Mouse (Mus musculus): Measurements from ENCODE around the gene Mum1. TPM values are rescaled to one million over a fixed set of nuclear protein-coding genes. Genes with fewer than 3 reads are reported as not detected.
"Not testable (repeated sequence)": the region's sequence is repeated elsewhere in the genome, so short reads cannot be mapped to it uniquely, and the experiment has no call there.

The Mum1 gene
- polyA plus RNA-seq, 1 experiment from 2014 or later = 49.9 TPM

DNA sequence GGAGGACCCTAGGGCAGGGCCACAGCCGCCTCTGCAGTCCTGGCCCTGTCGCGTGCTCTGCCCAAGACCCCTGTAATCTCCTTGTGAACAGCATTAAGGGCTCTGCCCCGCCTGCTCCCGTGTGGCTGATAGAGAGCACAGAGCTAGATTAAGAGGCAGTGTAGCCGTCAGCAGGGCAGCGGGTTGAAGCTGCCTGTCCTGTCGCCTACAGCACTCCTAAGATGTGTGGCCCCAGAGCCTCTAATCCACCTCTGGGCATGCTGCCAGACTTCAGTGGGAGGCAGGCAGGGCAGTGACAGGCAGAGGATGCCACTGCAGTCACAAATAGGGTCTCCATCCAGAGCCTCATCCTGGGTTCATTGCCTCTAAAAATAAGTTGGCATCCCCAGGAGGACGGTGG, 15.9 kb downstream of the Mum1 start:
- Histone ChIP-seq H3K9me3 (no peaks in the 10 kb centered on the region), H3K4me3 (no peak overlapping the region), H3K27me3 (no peaks in the 10 kb centered on the region), H3K4me2 (replicated peaks) (no peak overlapping the region), H3K36me3 (peaks cover 69% of the 10 kb centered on the region), H3K4me1 (peaks cover 6% of the 10 kb centered on the region), H3K9ac (replicated peaks) (no peak overlapping the region), H3K27ac (replicated peaks) (no peak overlapping the region)
- ATAC-seq (replicated peaks) = no peak
- WGBS = 45% methylated on average over 9 of the region's 9 CpGs

DNA sequence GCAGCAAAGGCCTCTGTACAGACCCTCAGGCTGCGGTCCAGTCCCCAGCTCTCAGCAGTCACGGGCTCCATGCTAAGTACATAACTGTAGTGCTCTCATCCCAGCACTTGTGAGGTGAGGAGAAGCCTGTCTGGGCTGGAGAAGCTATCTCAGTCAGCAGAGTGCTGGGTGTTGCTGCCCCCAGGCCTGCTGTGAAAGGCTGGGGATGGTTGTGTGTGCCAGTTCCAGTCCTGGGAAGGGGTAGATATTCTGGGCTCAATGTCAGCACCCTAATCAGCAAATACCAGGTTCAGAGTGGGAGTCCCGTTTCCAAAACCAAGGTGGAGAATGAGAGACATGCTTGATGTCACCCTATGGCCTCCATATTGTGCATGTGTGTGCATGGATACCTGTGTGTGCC, 16.4 kb downstream of the Mum1 start:
- Histone ChIP-seq H3K4me1 (peaks cover 6% of the 10 kb centered on the region), H3K4me3 (no peak overlapping the region), H3K4me2 (replicated peaks) (no peak overlapping the region), H3K27me3 (no peaks in the 10 kb centered on the region), H3K9ac (replicated peaks) (no peak overlapping the region), H3K9me3 (no peaks in the 10 kb centered on the region), H3K27ac (replicated peaks) (no peak overlapping the region), H3K36me3 (peaks cover 64% of the 10 kb centered on the region)
- ATAC-seq (replicated peaks) = no peak
- WGBS = 89% methylated on average over 3 of the region's 3 CpGs

DNA sequence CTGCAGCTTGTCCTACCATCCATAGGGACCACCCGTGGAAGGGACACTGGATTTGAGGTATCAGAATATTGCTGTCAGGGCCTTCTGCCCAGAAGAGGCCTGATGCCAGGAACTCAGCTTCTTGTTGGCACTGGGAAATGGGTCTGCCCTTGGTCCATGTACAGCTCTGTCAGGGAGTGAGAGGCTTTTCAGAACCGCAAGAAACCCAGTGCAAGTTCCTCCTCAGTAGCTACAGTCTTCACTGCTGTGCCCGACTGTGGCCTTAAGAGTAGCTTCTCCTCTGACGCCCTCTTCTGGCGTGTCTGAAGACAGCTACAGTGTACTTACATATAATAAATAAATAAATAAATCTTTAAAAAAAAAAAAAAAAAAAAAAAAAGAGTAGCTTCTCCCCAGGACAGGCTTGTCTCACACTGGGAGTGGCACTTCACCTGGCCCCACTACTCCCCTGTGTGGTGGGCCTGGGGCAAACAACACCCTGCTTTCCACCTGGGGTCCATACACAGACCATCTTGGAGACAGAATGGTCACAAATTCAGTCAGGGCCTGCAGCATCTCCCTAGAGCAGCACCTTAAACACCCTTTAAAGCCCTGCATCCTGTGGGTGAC, 18.7 kb downstream of the Mum1 start:
- H3K27me3 ChIP-seq = no peaks in the 10 kb centered on the region
- H3K27ac ChIP-seq (replicated peaks) = peak overlapping the region; percentile 52; the same call in 1 of the 2 replicates
- no peak overlapping the region for H3K4me2 ChIP-seq (replicated peaks)
- H3K36me3 ChIP-seq = peaks cover 44% of the 10 kb centered on the region
- H3K4me1 ChIP-seq = peaks cover 14% of the 10 kb centered on the region
- ATAC-seq (replicated peaks) = no peak
- no peak overlapping the region for H3K4me3 ChIP-seq
- 36% methylated on average over 5 of the region's 5 CpGs for WGBS
- peak overlapping the region; percentile 40; the same call in 1 of the 2 replicates for H3K9ac ChIP-seq (replicated peaks)
- no peaks in the 10 kb centered on the region for H3K9me3 ChIP-seq

DNA sequence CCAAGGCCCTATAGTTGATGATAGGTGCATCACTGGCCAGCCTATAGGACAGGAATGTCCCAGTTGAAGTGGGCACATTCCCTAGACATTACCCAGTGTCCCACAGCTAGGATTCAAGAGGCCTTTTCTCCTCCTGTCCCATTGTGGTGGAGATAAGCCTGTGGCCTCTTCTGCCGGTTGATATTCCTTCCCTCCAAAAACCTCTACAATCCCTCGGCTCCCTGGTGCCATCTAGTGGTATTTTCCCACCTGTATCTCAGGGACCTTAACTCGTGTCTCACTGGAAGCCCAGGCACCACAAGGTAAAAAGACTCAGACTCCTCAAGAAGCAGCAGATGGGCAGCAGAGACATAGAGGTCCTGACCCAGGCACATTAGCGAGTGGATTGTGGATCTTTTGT, 19.4 kb downstream of the Mum1 start:
- Histone ChIP-seq H3K4me2 (replicated peaks) (no peak overlapping the region), H3K4me3 (no peak overlapping the region), H3K9me3 (no peaks in the 10 kb centered on the region), H3K27me3 (no peaks in the 10 kb centered on the region), H3K27ac (replicated peaks) (peak overlapping the region; percentile 52; the same call in 1 of the 2 replicates), H3K36me3 (peaks cover 36% of the 10 kb centered on the region), H3K4me1 (peaks cover 21% of the 10 kb centered on the region), H3K9ac (replicated peaks) (peak overlapping the region; percentile 40; the same call in 1 of the 2 replicates)
- no peak for ATAC-seq (replicated peaks)
- 3% methylated on average over 4 of the region's 4 CpGs for WGBS

DNA sequence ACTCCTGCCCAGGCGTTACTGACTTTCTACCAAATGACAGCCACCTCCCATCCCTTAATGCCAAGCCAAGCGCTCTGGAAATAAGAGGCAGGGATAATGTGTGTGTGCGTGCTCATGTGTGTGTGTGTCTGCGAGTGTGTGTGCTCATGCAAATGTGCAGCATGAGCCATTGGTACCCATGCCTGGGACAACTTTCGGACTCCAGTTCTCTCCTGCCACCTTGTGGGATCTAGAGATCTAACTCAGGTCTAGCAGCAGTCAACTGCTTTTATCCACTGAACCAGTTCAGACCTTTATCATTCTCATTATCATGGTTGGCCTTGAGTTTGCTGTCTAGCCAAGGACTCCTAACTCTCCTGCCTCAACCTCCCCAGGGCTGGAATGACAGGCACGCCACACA, 21.6 kb downstream of the Mum1 start:
- Histone ChIP-seq H3K9ac (replicated peaks) (no peak overlapping the region), H3K27me3 (no peaks in the 10 kb centered on the region), H3K4me3 (no peak overlapping the region), H3K4me2 (replicated peaks) (no peak overlapping the region), H3K36me3 (peaks cover 14% of the 10 kb centered on the region), H3K27ac (replicated peaks) (no peak overlapping the region; the same call in 1 of the 2 replicates), H3K9me3 (no peaks in the 10 kb centered on the region), H3K4me1 (peaks cover 27% of the 10 kb centered on the region)
- WGBS = 45% methylated on average over 6 of the region's 6 CpGs
- ATAC-seq (replicated peaks) = no peak

DNA sequence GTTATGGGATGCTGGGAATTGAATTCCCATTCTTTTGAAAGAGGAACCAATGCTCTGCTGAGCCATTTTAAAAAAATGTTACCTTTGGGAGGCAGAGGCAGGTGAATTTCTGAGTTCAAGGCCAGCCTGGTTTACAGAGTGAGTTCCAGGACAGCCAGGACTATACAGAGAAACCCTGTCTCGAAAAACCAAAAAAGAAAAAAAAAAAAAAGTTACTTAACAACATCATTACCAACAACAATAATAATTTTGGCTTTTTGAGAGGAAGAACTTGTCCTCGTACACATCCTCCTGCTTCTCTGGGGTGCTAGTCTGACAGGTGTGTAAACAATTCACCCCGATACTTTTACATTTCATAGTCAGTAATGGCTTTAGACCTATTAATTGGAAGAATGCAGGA, 22.2 kb downstream of the Mum1 start:
- H3K36me3 ChIP-seq; H3K9me3 ChIP-seq; H3K27me3 ChIP-seq; ATAC-seq (replicated peaks); H3K9ac ChIP-seq (replicated peaks); H3K27ac ChIP-seq (replicated peaks): not testable (repeated sequence)
- Histone ChIP-seq H3K4me1 (peaks cover 27% of the 10 kb centered on the region), H3K4me3 (peak overlapping the region; percentile 71), H3K4me2 (replicated peaks) (peak overlapping the region; percentile 69)
- 40% methylated on average over 3 of the region's 3 CpGs for WGBS

DNA sequence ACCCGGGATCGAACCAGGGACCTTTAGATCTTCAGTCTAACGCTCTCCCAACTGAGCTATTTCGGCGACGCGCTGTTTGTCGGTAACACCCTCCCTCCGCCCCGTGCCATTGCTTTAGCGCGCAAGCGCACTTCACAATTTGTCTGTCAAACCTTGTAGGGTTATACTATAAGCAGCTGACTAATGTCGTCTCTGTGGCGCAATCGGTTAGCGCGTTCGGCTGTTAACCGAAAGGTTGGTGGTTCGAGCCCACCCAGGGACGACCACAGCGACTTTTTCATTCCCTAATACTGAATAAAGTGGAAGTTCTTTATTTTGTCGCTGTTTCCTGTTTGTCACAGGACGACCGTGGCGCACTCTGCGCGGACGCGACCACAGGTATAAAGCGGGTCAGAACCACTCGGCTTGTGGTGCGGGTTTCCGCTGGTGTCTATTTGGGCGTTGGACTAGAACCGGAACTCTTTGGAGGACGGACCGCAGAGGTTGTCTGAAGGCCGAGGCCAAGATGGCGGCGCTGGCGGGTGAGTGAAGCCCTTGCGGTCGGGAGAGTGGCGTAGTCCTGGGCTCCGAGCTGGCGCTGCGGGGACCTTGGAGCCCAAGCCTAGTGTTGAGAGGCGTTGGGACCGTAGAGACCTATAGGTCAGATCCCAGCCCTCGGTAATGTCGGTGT, 22.9 kb downstream of the Mum1 start, which contains the start of gene Ndufs7:
Gene Ndufs7, plus strand, starts transcription at position 151 of the 670 bp plus-strand sequence.
- H3K9me3 ChIP-seq = no peaks in the 10 kb centered on the region
- under 1% methylated on average over 53 of the region's 53 CpGs for WGBS
- peak; percentile 89 for ATAC-seq (replicated peaks)
- H3K4me2 ChIP-seq (replicated peaks) = peak within 1 kb of the TSS; percentile 69
- peak within 1 kb of the TSS; percentile 92 for H3K27ac ChIP-seq (replicated peaks)
- peaks cover 8% of the 10 kb centered on the region for H3K36me3 ChIP-seq
- no peaks in the 10 kb centered on the region for H3K27me3 ChIP-seq
- peak within 1 kb of the TSS; percentile 71 for H3K4me3 ChIP-seq
- H3K4me1 ChIP-seq = peaks cover 27% of the 10 kb centered on the region
- H3K9ac ChIP-seq (replicated peaks) = peak within 1 kb of the TSS; percentile 73

DNA sequence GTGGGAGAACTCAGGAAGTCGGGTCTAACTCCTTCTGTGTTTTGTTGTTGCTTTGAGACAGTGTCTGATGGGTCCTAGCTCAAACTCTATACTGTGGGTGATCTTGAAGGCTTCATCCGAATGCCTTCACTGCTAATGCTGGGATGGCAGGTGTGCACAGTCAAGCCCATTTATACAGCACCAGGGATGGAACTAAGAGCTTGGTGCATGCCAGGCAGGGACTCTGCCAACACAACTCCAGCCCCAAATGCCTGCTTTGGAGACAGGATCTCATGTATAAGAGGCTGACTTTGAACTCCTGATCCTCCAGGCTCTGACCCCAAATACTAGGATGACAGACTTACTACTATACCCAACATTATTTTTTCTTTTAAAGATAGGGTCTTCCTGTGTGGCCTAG, 23.8 kb downstream of the Mum1 start:
- peak overlapping the region; percentile 73 for H3K9ac ChIP-seq (replicated peaks)
- peaks cover 27% of the 10 kb centered on the region for H3K4me1 ChIP-seq
- 49% methylated on average over 2 of the region's 2 CpGs for WGBS
- H3K27me3 ChIP-seq = no peaks in the 10 kb centered on the region
- ATAC-seq (replicated peaks) = no peak
- H3K4me3 ChIP-seq = peak overlapping the region; percentile 71
- no peaks in the 10 kb centered on the region for H3K9me3 ChIP-seq
- H3K27ac ChIP-seq (replicated peaks) = peak overlapping the region; percentile 92
- H3K36me3 ChIP-seq = peaks cover 15% of the 10 kb centered on the region
- peak overlapping the region; percentile 69 for H3K4me2 ChIP-seq (replicated peaks)

DNA sequence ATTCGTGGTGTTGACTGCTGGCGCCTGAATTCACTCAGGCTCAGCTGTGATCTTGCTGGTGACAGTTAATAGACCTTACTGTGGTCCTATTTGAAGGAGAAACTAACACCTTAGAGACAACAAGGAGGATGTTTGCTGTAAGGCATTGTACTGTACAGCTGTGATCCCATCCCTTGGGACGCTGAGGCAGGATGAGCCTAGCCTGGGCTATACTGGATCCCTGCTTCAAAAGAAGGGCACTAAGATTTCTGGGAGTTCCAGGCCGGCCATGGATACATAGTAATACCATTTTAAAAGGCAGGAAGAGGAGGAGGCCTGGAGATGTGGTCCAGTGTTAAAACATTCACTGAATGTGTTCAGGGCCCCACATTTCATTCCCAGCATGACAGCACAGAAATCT, 24.3 kb downstream of the Mum1 start:
- 88% methylated on average over 4 of the region's 4 CpGs for WGBS
- H3K9me3 ChIP-seq = no peaks in the 10 kb centered on the region
- H3K9ac ChIP-seq (replicated peaks) = no peak overlapping the region

DNA sequence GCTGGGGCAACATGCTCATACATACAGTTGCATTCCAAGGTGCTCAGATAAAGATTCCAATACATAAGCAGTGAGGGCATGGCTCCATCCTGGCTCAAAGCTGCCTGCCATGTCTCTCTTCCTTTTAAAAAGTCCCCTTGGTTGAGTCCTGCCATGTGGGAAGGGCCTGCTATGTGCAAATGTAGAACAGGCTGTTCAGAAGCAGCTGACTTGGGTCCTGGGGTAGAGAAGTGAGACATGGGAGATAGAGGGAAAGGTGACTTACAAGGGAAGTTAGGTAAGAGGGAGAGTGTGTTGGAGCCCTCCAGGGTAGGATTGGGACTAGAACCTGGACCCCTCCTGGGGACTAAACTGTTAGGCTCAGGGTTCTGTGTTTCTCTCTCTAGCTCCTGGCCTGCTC, 25.8 kb downstream of the Mum1 start:
- peaks cover 21% of the 10 kb centered on the region for H3K4me1 ChIP-seq
- peaks cover 33% of the 10 kb centered on the region for H3K36me3 ChIP-seq
- no peak overlapping the region for H3K4me2 ChIP-seq (replicated peaks)
- ATAC-seq (replicated peaks) = no peak
- no peaks in the 10 kb centered on the region for H3K9me3 ChIP-seq
- no peak overlapping the region for H3K4me3 ChIP-seq
- no peak overlapping the region for H3K9ac ChIP-seq (replicated peaks)
- H3K27me3 ChIP-seq = no peaks in the 10 kb centered on the region
- no peak overlapping the region for H3K27ac ChIP-seq (replicated peaks)

More for the DNA sequence above, 24.3 kb downstream of the Mum1 start:
- Histone ChIP-seq H3K27ac (replicated peaks) (no peak overlapping the region), H3K36me3 (peaks cover 20% of the 10 kb centered on the region), H3K4me2 (replicated peaks) (0 out of 2 replicates have a peak overlapping the region, but pooled peaks have one; percentile 69), H3K4me1 (peaks cover 21% of the 10 kb centered on the region), H3K4me3 (peak overlapping the region; percentile 71), H3K27me3 (no peaks in the 10 kb centered on the region)
- no peak for ATAC-seq (replicated peaks)

DNA sequence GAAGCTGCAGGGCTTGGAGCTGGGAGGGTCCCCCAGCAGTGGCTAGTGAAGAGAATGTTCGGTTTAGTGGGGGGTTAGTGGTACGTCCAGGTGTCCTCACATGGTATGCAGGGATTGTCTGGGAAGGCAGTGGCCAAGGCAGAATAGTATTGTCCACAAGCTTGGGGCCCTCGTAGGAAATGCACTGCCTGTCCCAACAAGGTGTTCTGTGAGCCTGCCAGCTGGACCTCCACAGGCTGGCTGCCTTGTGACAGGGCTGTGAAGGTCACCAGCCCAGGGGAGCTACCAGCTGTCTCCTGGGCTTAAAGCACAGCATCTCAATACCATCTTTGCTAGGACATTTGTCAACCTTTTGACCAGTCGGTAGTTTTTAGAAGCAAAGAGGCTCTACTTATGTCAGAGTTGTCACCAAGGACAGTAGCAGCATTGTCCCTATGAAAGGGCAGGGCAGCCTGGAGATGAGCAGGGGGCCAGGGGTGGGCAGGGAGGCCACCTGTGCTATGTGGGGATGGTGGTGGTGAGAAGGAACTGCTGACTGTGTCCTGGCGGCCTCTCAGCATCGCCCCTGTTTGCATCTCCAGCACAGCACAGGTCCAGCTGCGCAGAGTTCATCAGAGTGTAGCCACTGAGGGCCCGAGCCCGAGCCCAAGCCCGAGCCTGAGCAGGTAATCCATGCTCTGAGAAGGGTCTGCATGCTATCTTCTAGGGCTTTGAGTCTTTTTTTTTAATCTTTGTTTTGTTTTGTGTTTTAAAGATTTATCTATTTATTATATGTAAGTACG, 26.4 kb downstream of the Mum1 start:
- H3K27me3 ChIP-seq = no peaks in the 10 kb centered on the region
- H3K36me3 ChIP-seq = peaks cover 34% of the 10 kb centered on the region
- no peak overlapping the region for H3K27ac ChIP-seq (replicated peaks)
- peaks cover 21% of the 10 kb centered on the region for H3K4me1 ChIP-seq
- no peak overlapping the region for H3K9ac ChIP-seq (replicated peaks)
- H3K9me3 ChIP-seq = no peaks in the 10 kb centered on the region
- 92% methylated on average over 11 of the region's 11 CpGs for WGBS
- ATAC-seq (replicated peaks) = no peak
- no peak overlapping the region for H3K4me3 ChIP-seq
- no peak overlapping the region for H3K4me2 ChIP-seq (replicated peaks)

DNA sequence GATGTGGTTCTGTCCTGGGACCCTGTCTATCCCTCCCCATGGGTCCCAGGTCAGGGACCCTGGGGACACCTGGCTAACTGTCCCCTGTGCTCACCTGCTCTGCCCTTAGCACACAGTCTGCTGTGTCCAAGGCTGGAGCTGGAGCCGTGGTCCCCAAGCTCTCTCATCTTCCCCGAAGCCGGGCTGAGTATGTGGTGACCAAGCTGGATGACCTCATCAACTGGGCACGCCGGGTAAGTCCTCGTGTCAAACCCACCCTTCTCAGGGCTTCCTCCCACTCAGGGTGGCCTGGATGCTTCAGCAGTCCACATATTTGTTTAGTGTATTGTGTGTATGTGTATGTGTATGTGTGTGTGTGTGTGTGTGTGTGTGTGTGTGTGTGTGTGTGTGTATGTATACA, 27.3 kb downstream of the Mum1 start:
- no peak for ATAC-seq (replicated peaks)
- H3K9ac ChIP-seq (replicated peaks) = no peak overlapping the region
- H3K4me1 ChIP-seq = peaks cover 17% of the 10 kb centered on the region
- no peaks in the 10 kb centered on the region for H3K9me3 ChIP-seq
- H3K27ac ChIP-seq (replicated peaks) = no peak overlapping the region
- no peaks in the 10 kb centered on the region for H3K27me3 ChIP-seq
- WGBS = 94% methylated on average over 6 of the region's 6 CpGs
- no peak overlapping the region for H3K4me2 ChIP-seq (replicated peaks)
- H3K4me3 ChIP-seq = no peak overlapping the region
- peaks cover 40% of the 10 kb centered on the region for H3K36me3 ChIP-seq

Measured in forebrain, embryonic 15.5 days (tissue).